Mouse (Mus musculus): ENCODE data around the gene Ddx19b. TPM values are rescaled to one million over a fixed set of nuclear protein-coding genes. Genes with fewer than 3 reads are reported as not detected.
"Not testable (repeated sequence)": the region's sequence is repeated elsewhere in the genome, so short reads cannot be mapped to it uniquely, and the experiment has no call there.

The Ddx19b gene
- total RNA-seq (2021): 10 to 100 TPM; 21.3 to 21.6 TPM

GRCm38 (mm10) chr8:111031572-111031971 lies at the start of gene Ddx19b:
Gene Ddx19b (minus strand): TSS chr8:111031751.
- intact Hi-C loops (cut with DNase I): no loop called here
- no peak for DNase-seq

- no peak for DNase-seq
- intact Hi-C loops (cut with DNase I): no loop called here
These were observed 48.3 kb upstream of the Ddx19b start for GRCm38 (mm10) chr8:111079861-111080271.

- no peak for DNase-seq
- intact Hi-C loops (cut with DNase I): no loop called here
These were observed 47.9 kb upstream of the Ddx19b start for GRCm38 (mm10) chr8:111079461-111079860.

- intact Hi-C loops (cut with DNase I): no loop called here
- DNase-seq: no peak
These were observed 44.4 kb upstream of the Ddx19b start for GRCm38 (mm10) chr8:111075926-111076325.

GRCm38 (mm10) chr8:111068660-111069059 lies 37.1 kb upstream of the Ddx19b start:
- DNase-seq; intact Hi-C loops (cut with DNase I): not testable (repeated sequence)

GRCm38 (mm10) chr8:111067439-111067838 lies 35.9 kb upstream of the Ddx19b start:
- intact Hi-C loops (cut with DNase I): no loop called here

GRCm38 (mm10) chr8:111066308-111066707 lies 34.8 kb upstream of the Ddx19b start:
- intact Hi-C loops (cut with DNase I): no loop called here
- DNase-seq: no peak

More at GRCm38 (mm10) chr8:111067439-111067838, 35.9 kb upstream of the Ddx19b start:
- DNase-seq: no peak

GRCm38 (mm10) chr8:111062893-111063292 lies 31.3 kb upstream of the Ddx19b start:
- intact Hi-C loops (cut with DNase I): no loop called here

GRCm38 (mm10) chr8:111062072-111062757 lies 30.7 kb upstream of the Ddx19b start:
- intact Hi-C loops (cut with DNase I): no loop called here
- peak; percentile 87 for DNase-seq

More at GRCm38 (mm10) chr8:111062893-111063292, 31.3 kb upstream of the Ddx19b start:
- no peak for DNase-seq

- intact Hi-C loops (cut with DNase I): no loop called here
- DNase-seq: peak; percentile 11
These were observed 30.1 kb upstream of the Ddx19b start for GRCm38 (mm10) chr8:111061688-111062071.

GRCm38 (mm10) chr8:111058946-111059572 lies 27.5 kb upstream of the Ddx19b start:
- intact Hi-C loops (cut with DNase I): loop anchor here (5.0 kb wide), 1 partner anchor 33 kb away; the partner anchor contains the start of genes Clec18a and Pdpr
- DNase-seq: no peak

- intact Hi-C loops (cut with DNase I): loop anchor here (5.0 kb wide), 1 partner anchor 36 kb away; the partner anchor contains the start of genes Clec18a and Pdpr
- peak; percentile 52 for DNase-seq
These were observed 25.2 kb upstream of the Ddx19b start for GRCm38 (mm10) chr8:111056691-111057293.

GRCm38 (mm10) chr8:111056158-111056663 lies 24.7 kb upstream of the Ddx19b start, which contains the start of gene Exosc6:
Gene Exosc6 (plus strand): TSS chr8:111056339.
- intact Hi-C loops (cut with DNase I): loop anchor here (5.0 kb wide), 1 partner anchor 36 kb away; the partner anchor contains the start of genes Clec18a and Pdpr
- peak; percentile 93 for DNase-seq

GRCm38 (mm10) chr8:111055661-111056060 lies 24.1 kb upstream of the Ddx19b start:
- no peak for DNase-seq

GRCm38 (mm10) chr8:111055031-111055634 lies 23.6 kb upstream of the Ddx19b start:
- intact Hi-C loops (cut with DNase I): loop anchor here (5.0 kb wide), 1 partner anchor 37 kb away; the partner anchor contains the start of genes Clec18a and Pdpr
- no peak for DNase-seq

More at GRCm38 (mm10) chr8:111055661-111056060, 24.1 kb upstream of the Ddx19b start:
- intact Hi-C loops (cut with DNase I): loop anchor here (5.0 kb wide), 1 partner anchor 37 kb away; the partner anchor contains the start of genes Clec18a and Pdpr

GRCm38 (mm10) chr8:111053827-111054518 lies 22.4 kb upstream of the Ddx19b start:
- intact Hi-C loops (cut with DNase I): no loop called here

GRCm38 (mm10) chr8:111049106-111049505 lies 17.6 kb upstream of the Ddx19b start:
- intact Hi-C loops (cut with DNase I): no loop called here

More at GRCm38 (mm10) chr8:111053827-111054518, 22.4 kb upstream of the Ddx19b start:
- DNase-seq: peak; percentile 28

GRCm38 (mm10) chr8:111048694-111049093 lies 17.1 kb upstream of the Ddx19b start:
- DNase-seq: no peak
- intact Hi-C loops (cut with DNase I): no loop called here

More at GRCm38 (mm10) chr8:111049106-111049505, 17.6 kb upstream of the Ddx19b start:
- DNase-seq: no peak

GRCm38 (mm10) chr8:111044003-111044734 lies 12.6 kb upstream of the Ddx19b start:
- DNase-seq: no peak
- intact Hi-C loops (cut with DNase I): loop anchor here (5.0 kb wide), 1 partner anchor 143 kb away; no protein-coding TSS in a partner anchor

Data from left cerebral cortex, postnatal 4 days (tissue).